Mouse (Mus musculus) lung, postnatal 36 days (tissue): ENCODE results near the gene Lyz1.
"Not testable (repeated sequence)": the region's sequence is repeated elsewhere in the genome, so short reads cannot be mapped to it uniquely, and the experiment has no call there.

Experiments used
- DNase-seq: peaks from one replicate; pipeline ENCODE4 v3.0.0; 2022; ENCODE audit warnings: mixed read lengths

The Lyz1 gene

GRCm38 (mm10) chr10:117286366-117286970, 6.2 kb downstream of the Lyz1 start:
- no peak for DNase-seq

GRCm38 (mm10) chr10:117285584-117285983, 7.1 kb downstream of the Lyz1 start:
- DNase-seq: not testable (repeated sequence)

- DNase-seq: no peak
These were observed 7.8 kb downstream of the Lyz1 start for GRCm38 (mm10) chr10:117284578-117285520.

- no peak for DNase-seq
These were observed 8.6 kb downstream of the Lyz1 start for GRCm38 (mm10) chr10:117283871-117284577.

- DNase-seq: not testable (repeated sequence)
These were observed 9.5 kb downstream of the Lyz1 start for GRCm38 (mm10) chr10:117283196-117283595.

- DNase-seq: no peak
These were observed 10.1 kb downstream of the Lyz1 start for GRCm38 (mm10) chr10:117282551-117282950.

- DNase-seq: peak; percentile 74
These were observed 10.6 kb downstream of the Lyz1 start, which contains the start of gene Lyz2 for GRCm38 (mm10) chr10:117282049-117282448. TSS of gene Lyz2 (minus strand) at chr10:117282321.

- no peak for DNase-seq
These were observed 11.2 kb downstream of the Lyz1 start for GRCm38 (mm10) chr10:117281381-117281920.

GRCm38 (mm10) chr10:117280000-117280399, 12.7 kb downstream of the Lyz1 start:
- peak; percentile 50 for DNase-seq

GRCm38 (mm10) chr10:117278510-117278909, 14.2 kb downstream of the Lyz1 start:
- not testable (repeated sequence) for DNase-seq

- DNase-seq: peak; percentile 45
These were observed 14.9 kb downstream of the Lyz1 start for GRCm38 (mm10) chr10:117277779-117278178.

- peak; percentile 56 for DNase-seq
These were observed 16.8 kb downstream of the Lyz1 start for GRCm38 (mm10) chr10:117275681-117276369.

- DNase-seq: not testable (repeated sequence)
These were observed 18.0 kb downstream of the Lyz1 start for GRCm38 (mm10) chr10:117274645-117275044.

- no peak for DNase-seq
These were observed 20.6 kb downstream of the Lyz1 start for GRCm38 (mm10) chr10:117272023-117272422.

- no peak for DNase-seq
These were observed 32.8 kb downstream of the Lyz1 start for GRCm38 (mm10) chr10:117259870-117260269.

GRCm38 (mm10) chr10:117238603-117239002, 54.1 kb downstream of the Lyz1 start, which contains the start of gene 9530003J23Rik:
TSS of gene 9530003J23Rik (minus strand) at chr10:117238703.
- no peak for DNase-seq
